Mouse (Mus musculus) midbrain, postnatal 0 days (tissue): ENCODE measurements around the gene Tspan11. TPM values are rescaled to one million over a fixed set of nuclear protein-coding genes. Genes with fewer than 3 reads are reported as not detected.

Experiments
- ATAC-seq: fragments of 200-750 bp; cut with Nextera tagmentation; 2 replicates; pipeline ENCODE4 v1.8.0; 2017; ENCODE audit warnings: moderate number of reproducible peaks, mild to moderate bottlenecking, moderate TSS enrichment, moderate library complexity; ENCODE audit not compliant: low FRiP score
- DNase-seq: peaks from one replicate; pipeline ENCODE4 v3.0.0-alpha.2; 2015; ENCODE audit warnings: low spot score
- H3K27ac ChIP-seq: fragments of 300-500 bp; sonication (generic); 2 replicates; pipeline ENCODE4 v1.5.1; 2014; ENCODE audit warnings: low read depth, mild to moderate bottlenecking, low read length, mixed read lengths
- H3K27me3 ChIP-seq: fragments of 300-500 bp; sonication (generic); 2 replicates; pipeline ENCODE4 v1.6.1; 2014; ENCODE audit warnings: low read length, control low read depth, mixed read lengths; ENCODE audit not compliant: insufficient read depth
- H3K36me3 ChIP-seq: fragments of 300-500 bp; sonication (generic); 2 replicates; pipeline ENCODE4 v1.6.1; 2014; ENCODE audit warnings: low read length, control low read depth, mixed read lengths; ENCODE audit not compliant: insufficient read depth
- H3K4me1 ChIP-seq: fragments of 300-500 bp; sonication (generic); 2 replicates; pipeline ENCODE4 v1.6.1; 2014; ENCODE audit warnings: mild to moderate bottlenecking, control low read depth, antibody characterized with exemption, low read length, mixed read lengths; ENCODE audit not compliant: insufficient read depth
- H3K4me2 ChIP-seq: fragments of 300-500 bp; sonication (generic); 2 replicates; pipeline ENCODE4 v1.6.1; 2014; ENCODE audit warnings: low read depth, mild to moderate bottlenecking, low read length, mixed read lengths; ENCODE audit not compliant: poor library complexity, severe bottlenecking
- H3K4me3 ChIP-seq: fragments of 300-500 bp; sonication (generic); 2 replicates; pipeline ENCODE4 v1.5.1; 2014; ENCODE audit warnings: low read depth, mild to moderate bottlenecking, low read length, moderate library complexity
- H3K9ac ChIP-seq: fragments of 300-500 bp; sonication (generic); replicated peaks from 2 replicates; pipeline ENCODE4 v1.6.1; 2014; ENCODE audit warnings: mild to moderate bottlenecking, low read length, moderate library complexity, mixed read lengths; ENCODE audit not compliant: poor library complexity, severe bottlenecking
- H3K9me3 ChIP-seq: fragments of 300-500 bp; sonication (generic); 2 replicates; pipeline ENCODE4 v1.6.1; 2016; ENCODE audit warnings: low read length, control low read depth
- CTCF ChIP-seq: IDR thresholded peaks from 2 replicates; pipeline ENCODE4 v1.5.1; 2016; ENCODE audit warnings: antibody characterized with exemption, mild to moderate bottlenecking
- WGBS: fragments of 180-500 bp; shearing (Covaris S2); extraction: QIAGEN DNeasy Blood & Tissue Kit; methylation state at CpG from one replicate; pipeline ENCODE4 v1.1.7; 2014; 5-methylcytosine and 5-hydroxymethylcytosine counted together
- polyA plus RNA-seq: library from polyadenylated mRNA; unstranded; fragments of >200 nt; fragmentation: Nextera tagmentation; extraction: Ambion mirVana; gene quantifications from 2 replicates; pipeline ENCODE4 v1.2.1, GENCODE M21; 2015
- total RNA-seq: library from RNA; depleted of rRNA; stranded (reverse); fragments of >200 nt; gene quantifications from 2 replicates; pipeline ENCODE4 v1.2.3, GENCODE M21; 2014

Gene Tspan11
- total and polyA plus RNA-seq, 2 experiments from 2014 or later = 3.0 to 5.0 TPM

GRCm38 (mm10) chr6:127924750-127925149 lies 37.4 kb downstream of the Tspan11 start:
- DNase-seq (no peak), ATAC-seq (no peak)
- H3K27ac ChIP-seq = no peak overlapping the region
- WGBS = 67% methylated on average over 6 of the region's 6 CpGs
- no peaks in the 10 kb centered on the region for H3K9me3 ChIP-seq
- no peak overlapping the region for H3K4me2 ChIP-seq
- H3K36me3 ChIP-seq = no peaks in the 10 kb centered on the region
- TF ChIP-seq CTCF = no peak
- H3K4me3 ChIP-seq = no peak overlapping the region
- H3K4me1 ChIP-seq = no peaks in the 10 kb centered on the region
- H3K9ac ChIP-seq = no peak overlapping the region
- H3K27me3 ChIP-seq = no peaks in the 10 kb centered on the region

DNA sequence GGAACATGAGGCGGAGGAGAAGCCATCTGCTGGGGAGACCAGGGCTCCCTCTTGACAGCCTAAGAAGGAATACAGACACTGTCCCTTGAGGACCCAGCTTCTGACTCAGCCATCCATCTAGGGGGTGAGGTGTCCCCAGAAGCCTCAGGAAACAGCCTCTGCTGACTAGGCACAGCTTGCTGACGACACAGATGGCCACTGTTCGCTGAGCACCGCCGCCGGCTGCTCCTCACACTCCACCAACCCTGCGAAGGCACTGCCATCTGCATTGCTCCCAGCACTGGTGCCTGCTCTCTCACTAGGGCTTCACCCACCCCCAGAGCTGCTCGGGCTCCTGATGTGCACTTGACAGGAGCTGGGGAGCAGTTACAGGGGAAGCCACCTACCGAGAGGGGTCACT lies 38.5 kb downstream of the Tspan11 start:
- no peak overlapping the region for H3K9ac ChIP-seq
- H3K27me3 ChIP-seq = no peaks in the 10 kb centered on the region
- ATAC-seq (no peak), DNase-seq (peak; percentile 27)
- no peak overlapping the region for H3K4me3 ChIP-seq
- TF ChIP-seq CTCF = no peak
- no peaks in the 10 kb centered on the region for H3K4me1 ChIP-seq
- no peak overlapping the region for H3K4me2 ChIP-seq
- no peaks in the 10 kb centered on the region for H3K36me3 ChIP-seq
- WGBS = 69% methylated on average over 9 of the region's 9 CpGs
- no peak overlapping the region for H3K27ac ChIP-seq
- no peaks in the 10 kb centered on the region for H3K9me3 ChIP-seq

DNA sequence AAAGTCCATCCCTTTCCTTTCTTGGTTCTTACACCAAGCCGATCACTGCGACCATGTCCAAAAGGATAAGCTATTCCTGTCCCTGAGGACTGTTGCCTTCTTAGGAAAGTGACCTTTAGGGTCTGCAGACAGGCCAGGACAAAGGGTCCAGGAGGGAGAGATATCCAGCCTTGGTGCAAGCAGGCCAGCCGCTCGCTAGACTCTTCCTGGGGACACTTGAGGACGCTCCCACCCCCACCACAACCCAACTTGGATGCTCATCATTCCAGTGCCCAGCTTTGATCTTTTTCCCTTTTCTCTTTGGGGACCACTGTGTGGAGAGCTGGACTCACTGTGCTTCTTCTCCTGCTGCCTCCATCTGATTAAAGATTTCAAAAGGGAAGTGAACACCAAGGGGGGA lies 41.3 kb downstream of the Tspan11 start:
- TF ChIP-seq CTCF = no peak
- no peaks in the 10 kb centered on the region for H3K9me3 ChIP-seq
- H3K27me3 ChIP-seq = no peaks in the 10 kb centered on the region
- H3K36me3 ChIP-seq = no peaks in the 10 kb centered on the region
- H3K9ac ChIP-seq = no peak overlapping the region
- H3K4me3 ChIP-seq = no peak overlapping the region
- DNase-seq = no peak
- no peak for ATAC-seq
- H3K4me1 ChIP-seq = no peaks in the 10 kb centered on the region
- 62% methylated on average over 5 of the region's 5 CpGs for WGBS
- H3K27ac ChIP-seq = no peak overlapping the region
- H3K4me2 ChIP-seq = no peak overlapping the region

- no peak overlapping the region for H3K4me3 ChIP-seq
- no peak overlapping the region for H3K9ac ChIP-seq
- H3K4me1 ChIP-seq = no peaks in the 10 kb centered on the region
- TF ChIP-seq CTCF = no peak
- H3K9me3 ChIP-seq = no peaks in the 10 kb centered on the region
- ATAC-seq = no peak
- no peaks in the 10 kb centered on the region for H3K36me3 ChIP-seq
- no peak overlapping the region for H3K4me2 ChIP-seq
- 67% methylated on average over 5 of the region's 5 CpGs for WGBS
- H3K27me3 ChIP-seq = no peaks in the 10 kb centered on the region
- H3K27ac ChIP-seq = no peak overlapping the region
- DNase-seq = peak; percentile 23
These were observed 45.3 kb downstream of the Tspan11 start for GRCm38 (mm10) chr6:127932697-127933096.

GRCm38 (mm10) chr6:127933841-127934240 lies 46.5 kb downstream of the Tspan11 start:
- Histone ChIP-seq H3K9ac (no peak overlapping the region), H3K4me2 (no peak overlapping the region), H3K4me3 (no peak overlapping the region), H3K27me3 (no peaks in the 10 kb centered on the region), H3K36me3 (no peaks in the 10 kb centered on the region), H3K27ac (no peak overlapping the region), H3K4me1 (no peaks in the 10 kb centered on the region), H3K9me3 (no peaks in the 10 kb centered on the region)
- WGBS = 72% methylated on average over 5 of the region's 5 CpGs
- DNase-seq (no peak), ATAC-seq (no peak)
- no peak for TF ChIP-seq CTCF

DNA sequence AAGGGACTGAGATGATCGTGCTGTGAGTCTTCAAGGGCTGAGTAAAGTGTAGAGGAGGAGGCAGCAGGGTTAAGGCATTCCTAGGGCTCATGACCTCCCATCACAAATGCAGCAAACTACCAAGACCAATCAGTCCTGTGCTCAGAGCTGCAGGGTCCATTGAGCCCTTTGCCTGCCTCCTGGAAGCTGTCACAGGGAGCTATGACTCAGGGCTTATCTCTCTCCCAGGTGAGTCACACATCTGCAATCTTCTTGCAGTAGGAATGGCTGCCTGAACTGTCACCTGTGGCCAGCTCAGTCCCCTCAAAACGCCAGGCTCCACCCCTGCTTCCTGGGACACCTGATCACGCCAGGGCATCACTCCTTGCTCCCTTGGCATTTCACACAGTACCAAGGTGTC lies 47.7 kb downstream of the Tspan11 start:
- DNase-seq = no peak
- Histone ChIP-seq H3K9ac (no peak overlapping the region), H3K27ac (no peak overlapping the region), H3K9me3 (no peaks in the 10 kb centered on the region), H3K27me3 (no peaks in the 10 kb centered on the region), H3K4me2 (no peak overlapping the region), H3K4me3 (no peak overlapping the region), H3K36me3 (no peaks in the 10 kb centered on the region), H3K4me1 (no peaks in the 10 kb centered on the region)
- TF ChIP-seq CTCF = no peak
- 75% methylated on average over 3 of the region's 3 CpGs for WGBS
- ATAC-seq = no peak

GRCm38 (mm10) chr6:127942421-127942820 lies 55.0 kb downstream of the Tspan11 start:
- no peak for TF ChIP-seq CTCF
- Histone ChIP-seq H3K4me1 (no peaks in the 10 kb centered on the region), H3K9me3 (no peaks in the 10 kb centered on the region), H3K27me3 (no peaks in the 10 kb centered on the region), H3K9ac (no peak overlapping the region), H3K4me2 (no peak overlapping the region), H3K27ac (no peak overlapping the region), H3K36me3 (peaks cover 6% of the 10 kb centered on the region; the same call in 1 of the 2 replicates), H3K4me3 (no peak overlapping the region)
- DNase-seq (no peak), ATAC-seq (no peak)
- WGBS = 92% methylated on average over 8 of the region's 8 CpGs
